ENCODE assay signal across 1 mouse cellular context in the genomic region with DNA sequence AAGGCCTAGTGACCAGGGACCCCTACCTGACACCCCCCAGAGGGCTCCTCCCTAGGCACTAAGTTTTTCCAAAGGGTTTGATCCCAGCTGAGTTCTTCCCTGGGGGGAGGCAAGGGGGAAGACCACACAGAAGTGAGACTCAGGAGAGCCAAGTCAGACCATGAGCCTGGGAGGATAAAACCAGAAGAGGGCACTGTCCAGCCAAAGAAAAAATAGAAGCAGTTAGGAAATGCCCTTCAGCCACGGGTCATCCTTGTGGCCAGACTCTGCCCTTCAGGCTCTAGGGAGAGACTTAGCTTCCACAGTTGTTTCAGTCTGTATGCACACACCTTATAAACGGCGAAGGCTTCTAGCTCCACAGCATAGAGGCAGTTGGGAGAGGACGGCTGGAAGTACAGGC.
TF ChIP-seq lines count a peak whose summit lies in the region.

No protein-coding gene starts in this region.

TF ChIP-seq in CH12.LX, 34 proteins besides CTCF, POLR2A, EP300 and RAD21:
- TF ChIP-seq ETS1 (conservative IDR thresholded peaks at IDR 0.05; ENCODE audit: low read depth, low read length) (no peak), ZNF384 (IDR thresholded peaks at IDR 0.05; ENCODE audit: low read depth, low read length) (no peak), E2F4 (IDR thresholded peaks at IDR 0.05; ENCODE audit: insufficient replicate concordance, low read depth, low read length) (no peak), ZKSCAN1 (IDR thresholded peaks at IDR 0.05; ENCODE audit: borderline replicate concordance, low read depth, low read length) (no peak), USF1 (IDR thresholded peaks at IDR 0.05; ENCODE audit: low read depth, low read length) (no peak), MEF2A (IDR thresholded peaks at IDR 0.05; ENCODE audit: borderline replicate concordance, low read depth, low read length) (no peak), NELFE (IDR thresholded peaks at IDR 0.05; ENCODE audit: low read depth, low read length) (no peak), ZMIZ1 (IDR thresholded peaks at IDR 0.05; ENCODE audit: low read depth, low read length) (no peak), UBTF (IDR thresholded peaks at IDR 0.05; ENCODE audit: low read depth, low read length) (no peak), IRF4 (IDR thresholded peaks at IDR 0.05; ENCODE audit: low read depth, low read length) (no peak), MXI1 (IDR thresholded peaks at IDR 0.05; ENCODE audit: low read depth, low read length) (no peak), JUND (conservative IDR thresholded peaks at IDR 0.05; ENCODE audit: low read depth, low read length) (no peak), ELF1 (IDR thresholded peaks at IDR 0.05; ENCODE audit: low read depth, low read length) (no peak), MYC (IDR thresholded peaks at IDR 0.05; ENCODE audit: low read depth, low read length) (no peak), KAT2A (IDR thresholded peaks at IDR 0.05; ENCODE audit: insufficient replicate concordance, low read length) (no peak), NRF1 (IDR thresholded peaks at IDR 0.05; ENCODE audit: low read depth, low read length) (no peak), SMC3 (IDR thresholded peaks at IDR 0.05; ENCODE audit: low read depth, low read length) (no peak), BHLHE40 (IDR thresholded peaks at IDR 0.05; ENCODE audit: low read depth, low read length) (no peak)
TF ChIP-seq in CH12.LX: peak in this region for 0.
